In the genomic region with DNA sequence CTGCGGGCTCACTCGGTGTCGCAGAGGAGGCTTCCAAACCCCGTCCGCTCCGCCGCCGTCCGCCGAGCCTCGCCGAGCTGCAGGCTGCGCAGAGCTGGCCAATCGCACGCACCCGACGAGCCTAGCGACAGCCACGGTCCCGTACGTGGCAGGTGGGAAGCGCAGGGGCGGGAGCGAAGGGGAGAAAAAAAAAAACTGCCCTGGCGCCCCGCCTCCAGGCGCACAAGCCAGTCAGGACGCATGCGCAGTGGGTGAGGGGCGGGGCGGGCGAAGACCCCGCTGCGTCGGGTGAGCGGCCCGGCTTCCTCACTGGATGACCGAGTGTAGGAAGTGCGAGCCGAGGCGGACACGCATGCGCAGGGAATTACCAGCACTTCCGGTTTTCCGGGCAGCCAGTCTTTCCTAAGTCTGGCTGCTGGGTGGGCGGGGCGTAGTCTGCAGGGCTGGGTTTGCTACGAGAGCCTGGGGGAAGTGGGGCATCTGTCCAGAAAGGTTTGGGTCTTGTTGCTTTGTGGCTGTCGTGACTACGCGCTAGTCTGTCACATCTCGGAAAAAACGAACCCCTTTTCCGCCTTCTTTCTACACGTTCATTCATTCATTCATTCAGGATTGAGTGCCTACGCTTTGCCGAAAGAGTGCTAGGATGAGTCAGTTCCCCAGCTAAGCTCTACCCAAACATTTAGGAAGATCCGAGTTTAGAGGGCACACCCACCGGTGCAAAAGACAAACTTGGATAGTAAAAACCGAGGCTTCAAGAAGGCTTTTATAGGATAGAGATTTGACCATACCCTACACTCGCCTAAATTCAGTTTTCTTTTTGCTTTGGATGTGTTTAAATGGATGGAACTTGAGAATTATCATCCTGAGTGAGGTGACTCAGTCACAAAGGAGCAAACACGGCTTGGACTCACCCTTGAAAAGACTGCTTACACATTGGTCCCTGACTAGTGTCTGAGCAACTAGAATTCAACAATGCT, we compare ENCODE assay signal across 8 mouse cellular contexts. TPM values are rescaled to one million over a fixed set of nuclear protein-coding genes. Genes with fewer than 3 reads are reported as not detected.
DNase-seq lines count a peak whose midpoint lies in the region; ATAC-seq and TF ChIP-seq lines count a peak whose summit lies in the region.

A gene (minus strand): TSS at position 227 of the 977 bp plus-strand sequence.

- peak within 1 kb of the TSS; percentile 95 for H3K27ac ChIP-seq in gastrocnemius, adult 2 months
- peak within 1 kb of the TSS; percentile 96 for H3K27ac ChIP-seq in hindbrain, postnatal 0 days
- peak within 1 kb of the TSS; percentile 95 for H3K27ac ChIP-seq in left cerebral cortex, adult 2 months

- H3K27me3 ChIP-seq in hindbrain, postnatal 0 days (ENCODE audit: insufficient read depth, low read length), result no peaks in the 10 kb centered on the region

- WGBS in hindbrain, postnatal 0 days, result under 1% methylated on average over 59 of the region's 62 CpGs

- H3K9me3 ChIP-seq in hindbrain, postnatal 0 days (ENCODE audit: low read length), result no peaks in the 10 kb centered on the region

- H3K4me1 ChIP-seq in hindbrain, postnatal 0 days (ENCODE audit: insufficient read depth, low read length), result 0 out of 2 replicates have a peak, but pooled peaks cover 5% of the 10 kb centered on the region

- peak within 1 kb of the TSS; percentile 79 for H3K4me2 ChIP-seq in hindbrain, postnatal 0 days (ENCODE audit: low read depth, low read length)

- TF ChIP-seq CTCF in gastrocnemius, adult 2 months (IDR thresholded peaks at IDR 0.05), result no peak
- no peak for TF ChIP-seq CTCF in hindbrain, postnatal 0 days (IDR thresholded peaks at IDR 0.05; ENCODE audit: low read depth)
- no peak for TF ChIP-seq CTCF in left cerebral cortex, adult 2 months (IDR thresholded peaks at IDR 0.05)

- no peaks in the 10 kb centered on the region for H3K36me3 ChIP-seq in hindbrain, postnatal 0 days (ENCODE audit: insufficient read depth, low read length)

- peak within 1 kb of the TSS; percentile 95 for H3K4me3 ChIP-seq in gastrocnemius, adult 2 months
- H3K4me3 ChIP-seq in hindbrain, postnatal 0 days (ENCODE audit: low read length), result peak within 1 kb of the TSS; percentile 82
- H3K4me3 ChIP-seq in left cerebral cortex, adult 2 months, result peak within 1 kb of the TSS; percentile 91

- intact Hi-C loops in gastrocnemius, adult 2 months (cut with DNase I), result loop anchor here (5.0 to 10.0 kb wide), 2 partner anchors 407 to 1690 kb away; a partner anchor contains a TSS
- intact Hi-C loops in left cerebral cortex, adult 2 months (cut with DNase I), result loop anchor here (1.0 kb wide), 1 partner anchor 404 kb away; a partner anchor contains a TSS

- H3K9ac ChIP-seq in hindbrain, postnatal 0 days (replicated peaks; ENCODE audit: low read length), result peak within 1 kb of the TSS; percentile 80

- peak; percentile 100 for DNase-seq in ZHBTc4 (ENCODE audit: low read depth, low spot score)
- DNase-seq in gastrocnemius, adult 2 months, result peak; percentile 100
- peak; percentile 100 for DNase-seq in hindbrain, postnatal 0 days (ENCODE audit: low spot score)
- peak; percentile 97 to 99 for DNase-seq in left cerebral cortex, adult 2 months (ENCODE audit: extremely low spot score in 1 of 2, low spot score in 2 of 2)
- DNase-seq in right cerebral cortex, adult 2 months (ENCODE audit: low spot score in 2 of 2), result peak; percentile 98
- peak; percentile 99 for DNase-seq in urinary bladder, postnatal 14 days (ENCODE audit: low spot score)

- peak; percentile 86 for ATAC-seq in common myeloid progenitor, adult 5-6 weeks (replicated peaks; ENCODE audit: low read depth, poor library complexity, severe bottlenecking)
- ATAC-seq in hindbrain, postnatal 0 days, result peak; percentile 99
- ATAC-seq in megakaryocyte, adult 5-6 weeks (ENCODE audit: poor library complexity, severe bottlenecking), result peak; percentile 83

RNA-seq across cellular contexts. Expression of the gene that starts here (rescaled TPM):
- total RNA-seq in common myeloid progenitor, adult 5-6 weeks (2017), result 45.4 and 66.8 TPM in 2 replicates
- total RNA-seq in gastrocnemius, adult 2 months (2021), result 10 to 100 TPM; 43.9 to 45.1 TPM
- total RNA-seq in hindbrain, postnatal 0 days (2014; rRNA removed), result 90.9 and 97.6 TPM in 2 replicates
- polyA plus RNA-seq in hindbrain, postnatal 0 days (2015; fragmentation: Nextera tagmentation; extraction: Ambion mirVana), result 152 and 155 TPM in 2 replicates
- 10 to 100 TPM; 50.0 to 55.7 TPM for total RNA-seq in left cerebral cortex, adult 2 months (2021)
- total RNA-seq in megakaryocyte, adult 5-6 weeks (2015), result 128 and 136 TPM in 2 replicates
- 42.9 and 51.8 TPM in 2 replicates for total RNA-seq in megakaryocyte, adult 5-6 weeks (2017)

Comparison
In these comparisons a context has a peak if more than half of its experiments do, and no peak if none do; other contexts are left out.
1. Peak in every context shown above with its lines: DNase-seq, ATAC-seq, H3K4me3 ChIP-seq and H3K27ac ChIP-seq.